In genomic region chr2:153080841-153081523, GRCm38 (mm10) we compare ENCODE assay signal across 10 mouse cellular contexts. TPM values are rescaled to one million over a fixed set of nuclear protein-coding genes. Genes with fewer than 3 reads are reported as not detected.
DNase-seq lines count a peak whose midpoint lies in the region; ATAC-seq and TF ChIP-seq lines count a peak whose summit lies in the region.
"Had no signal": no experiment of that assay in that cellular context is flagged by ENCODE, and none has a peak within 500 bp of the region (broad histone marks: within the 10 kb centered on the region; RNA-seq: fewer than 3 reads in every experiment).

No protein-coding gene starts in this region.

- H3K4me2 ChIP-seq in hindbrain, embryonic 14.5 days (replicated peaks): no peak overlapping the region
- no peak overlapping the region for H3K4me2 ChIP-seq in hindbrain, embryonic 12.5 days (replicated peaks)
- no peak overlapping the region for H3K4me2 ChIP-seq in heart, postnatal 0 days (ENCODE audit: low read depth, low read length)
- H3K4me2 ChIP-seq in midbrain, postnatal 0 days (ENCODE audit: low read depth, low read length, poor library complexity, severe bottlenecking): no peak overlapping the region
- H3K4me2 ChIP-seq: embryonic facial prominence, embryonic 13.5 days; neural tube, embryonic 12.5 days had no signal

- peak; percentile 91 for DNase-seq in hindbrain, embryonic 14.5 days (ENCODE audit: low spot score)
- peak; percentile 71 for DNase-seq in adrenal gland, adult 2 months
- peak; percentile 92 for DNase-seq in embryo, embryonic 10 days (ENCODE audit: low spot score)
- peak; percentile 80 for DNase-seq in heart, postnatal 0 days (ENCODE audit: low spot score)
- peak; percentile 61 to 68 for DNase-seq in layer of hippocampus, postnatal 36 days
- DNase-seq in midbrain, postnatal 0 days (ENCODE audit: low spot score): peak; percentile 91
- peak; percentile 74 to 89 for DNase-seq in spleen, postnatal 4 days (ENCODE audit: low spot score in 2 of 2)

- H3K27ac ChIP-seq in hindbrain, embryonic 14.5 days: no peak overlapping the region
- no peak overlapping the region for H3K27ac ChIP-seq in hindbrain, embryonic 12.5 days
- no peak overlapping the region for H3K27ac ChIP-seq in heart, postnatal 0 days (ENCODE audit: low read depth)
- no peak overlapping the region for H3K27ac ChIP-seq in midbrain, postnatal 0 days (ENCODE audit: low read depth, low read length)
- H3K27ac ChIP-seq: embryonic facial prominence, embryonic 13.5 days; neural tube, embryonic 12.5 days had no signal

- H3K36me3 ChIP-seq in hindbrain, embryonic 14.5 days (replicated peaks; ENCODE audit: control insufficient read depth, insufficient read depth): no peaks in the 10 kb centered on the region
- no peaks in the 10 kb centered on the region for H3K36me3 ChIP-seq in hindbrain, embryonic 12.5 days
- no peaks in the 10 kb centered on the region for H3K36me3 ChIP-seq in heart, postnatal 0 days (replicated peaks; ENCODE audit: control insufficient read depth, insufficient read depth, low read length)
- no peaks in the 10 kb centered on the region for H3K36me3 ChIP-seq in midbrain, postnatal 0 days (ENCODE audit: insufficient read depth, low read length)
- H3K36me3 ChIP-seq: embryonic facial prominence, embryonic 13.5 days; neural tube, embryonic 12.5 days had no signal

- H3K9me3 ChIP-seq in hindbrain, embryonic 14.5 days (ENCODE audit: control insufficient read depth, low read length): no peaks in the 10 kb centered on the region
- no peaks in the 10 kb centered on the region for H3K9me3 ChIP-seq in hindbrain, embryonic 12.5 days (replicated peaks)
- no peaks in the 10 kb centered on the region for H3K9me3 ChIP-seq in heart, postnatal 0 days (replicated peaks; ENCODE audit: control insufficient read depth, low read length)
- no peaks in the 10 kb centered on the region for H3K9me3 ChIP-seq in midbrain, postnatal 0 days (ENCODE audit: low read length)
- H3K9me3 ChIP-seq: embryonic facial prominence, embryonic 13.5 days; neural tube, embryonic 12.5 days had no signal

- TF ChIP-seq CTCF in heart, postnatal 0 days (IDR thresholded peaks at IDR 0.05; ENCODE audit: low read depth): peak; percentile 98
- TF ChIP-seq CTCF in midbrain, postnatal 0 days (IDR thresholded peaks at IDR 0.05): peak; percentile 95

- no peak overlapping the region for H3K4me3 ChIP-seq in hindbrain, embryonic 14.5 days (replicated peaks; ENCODE audit: low read length)
- H3K4me3 ChIP-seq in hindbrain, embryonic 12.5 days: no peak overlapping the region
- H3K4me3 ChIP-seq in heart, postnatal 0 days (ENCODE audit: low read depth, low read length): no peak overlapping the region
- no peak overlapping the region for H3K4me3 ChIP-seq in midbrain, postnatal 0 days (ENCODE audit: low read depth, low read length)
- H3K4me3 ChIP-seq: embryonic facial prominence, embryonic 13.5 days; neural tube, embryonic 12.5 days had no signal

- H3K4me1 ChIP-seq in hindbrain, embryonic 14.5 days (replicated peaks; ENCODE audit: control insufficient read depth, insufficient read depth, low read length): no peaks in the 10 kb centered on the region
- H3K4me1 ChIP-seq in hindbrain, embryonic 12.5 days: peaks cover 4% of the 10 kb centered on the region; the same call in 1 of the 2 replicates
- H3K4me1 ChIP-seq in heart, postnatal 0 days (ENCODE audit: control insufficient read depth, insufficient read depth): no peaks in the 10 kb centered on the region
- no peaks in the 10 kb centered on the region for H3K4me1 ChIP-seq in midbrain, postnatal 0 days (ENCODE audit: insufficient read depth, low read length)
- H3K4me1 ChIP-seq: embryonic facial prominence, embryonic 13.5 days; neural tube, embryonic 12.5 days had no signal

- H3K9ac ChIP-seq in hindbrain, embryonic 14.5 days: no peak overlapping the region
- H3K9ac ChIP-seq in hindbrain, embryonic 12.5 days: no peak overlapping the region
- H3K9ac ChIP-seq in heart, postnatal 0 days (replicated peaks; ENCODE audit: low read depth, low read length): no peak overlapping the region
- no peak overlapping the region for H3K9ac ChIP-seq in midbrain, postnatal 0 days (replicated peaks; ENCODE audit: low read length, poor library complexity, severe bottlenecking)
- H3K9ac ChIP-seq: embryonic facial prominence, embryonic 13.5 days; neural tube, embryonic 12.5 days had no signal

- no peak for ATAC-seq in hindbrain, embryonic 14.5 days (ENCODE audit: low FRiP score)
- ATAC-seq in hindbrain, embryonic 12.5 days (ENCODE audit: low FRiP score): no peak
- no peak for ATAC-seq in heart, postnatal 0 days (ENCODE audit: insufficient read depth, low read depth)
- ATAC-seq in midbrain, postnatal 0 days (ENCODE audit: low FRiP score): no peak

- H3K27me3 ChIP-seq in hindbrain, embryonic 14.5 days (ENCODE audit: control insufficient read depth, insufficient read depth, low read length): 0 out of 2 replicates have a peak, but pooled peaks cover 3% of the 10 kb centered on the region
- 0 out of 2 replicates have a peak, but pooled peaks cover 2% of the 10 kb centered on the region for H3K27me3 ChIP-seq in hindbrain, embryonic 12.5 days
- H3K27me3 ChIP-seq in heart, postnatal 0 days (ENCODE audit: control insufficient read depth, insufficient read depth, low read length): no peaks in the 10 kb centered on the region
- no peaks in the 10 kb centered on the region for H3K27me3 ChIP-seq in midbrain, postnatal 0 days (ENCODE audit: insufficient read depth, low read length)
- H3K27me3 ChIP-seq: neural tube, embryonic 12.5 days had no signal

- no peak for TF ChIP-seq EP300 in heart, postnatal 0 days (IDR thresholded peaks at IDR 0.05; ENCODE audit: low read depth)

- WGBS in hindbrain, embryonic 14.5 days: 35% methylated on average over 32 of the region's 32 CpGs
- WGBS in hindbrain, embryonic 12.5 days: 34% methylated on average over 32 of the region's 32 CpGs
- 34% methylated on average over 32 of the region's 32 CpGs for WGBS in heart, postnatal 0 days
- 40% methylated on average over 32 of the region's 32 CpGs for WGBS in midbrain, postnatal 0 days

RNA-seq across cellular contexts. Expression of gene Ccm2l, which starts 15.2 kb away (rescaled TPM):
- 1.7 and 2.4 TPM in 2 replicates for polyA plus RNA-seq in hindbrain, embryonic 14.5 days (2014; fragmentation: Nextera tagmentation; extraction: Ambion mirVana)
- polyA plus RNA-seq in hindbrain, embryonic 12.5 days (2016; fragmentation: Nextera tagmentation; extraction: Ambion mirVana): 2.8 and 3.3 TPM in 2 replicates
- total RNA-seq in adrenal gland, adult 2 months (2021): 10 to 100 TPM; 12.7 to 15.3 TPM
- 37.1 and 49.1 TPM in 2 replicates for polyA plus RNA-seq in adrenal gland, adult 2 months (2012; rRNA removed)
- 21.0 and 32.4 TPM in 2 replicates for total RNA-seq in heart, postnatal 0 days (2014; rRNA removed; ENCODE audit: low replicate concordance)
- 3.5 and 4.3 TPM in 2 replicates for polyA plus RNA-seq in heart, postnatal 0 days (2015; fragmentation: Nextera tagmentation; extraction: Ambion mirVana)
- 1 to 10 TPM; 3.9 to 5.2 TPM for total RNA-seq in layer of hippocampus, postnatal 36 days (2021)
- total RNA-seq in midbrain, postnatal 0 days (2014; rRNA removed): 4.5 and 7.0 TPM in 2 replicates
- 1.1 and 1.3 TPM in 2 replicates for polyA plus RNA-seq in midbrain, postnatal 0 days (2015; fragmentation: Nextera tagmentation; extraction: Ambion mirVana)

RNA-seq across cellular contexts. Expression of gene Hck, which starts 27.3 kb away (rescaled TPM):
- polyA plus RNA-seq in hindbrain, embryonic 14.5 days (2014; fragmentation: Nextera tagmentation; extraction: Ambion mirVana): 2.2 and 3.2 TPM in 2 replicates
- 2.9 and 3.5 TPM in 2 replicates for polyA plus RNA-seq in hindbrain, embryonic 12.5 days (2016; fragmentation: Nextera tagmentation; extraction: Ambion mirVana)
- total RNA-seq in adrenal gland, adult 2 months (2021): 1 to 10 TPM; 3.1 to 4.6 TPM
- polyA plus RNA-seq in adrenal gland, adult 2 months (2012; rRNA removed): 4.2 and 4.7 TPM in 2 replicates
- 3.8 and 6.4 TPM in 2 replicates for total RNA-seq in heart, postnatal 0 days (2014; rRNA removed; ENCODE audit: low replicate concordance)
- polyA plus RNA-seq in heart, postnatal 0 days (2015; fragmentation: Nextera tagmentation; extraction: Ambion mirVana): 1.5 and 1.7 TPM in 2 replicates
- 1 to 10 TPM; 1.6 to 2.2 TPM for total RNA-seq in layer of hippocampus, postnatal 36 days (2021)
- 11.7 and 13.7 TPM in 2 replicates for total RNA-seq in midbrain, postnatal 0 days (2014; rRNA removed)
- polyA plus RNA-seq in midbrain, postnatal 0 days (2015; fragmentation: Nextera tagmentation; extraction: Ambion mirVana): 8.7 and 9.6 TPM in 2 replicates

RNA-seq across cellular contexts. Expression of gene Xkr7, which starts 49.3 kb away (rescaled TPM):
- polyA plus RNA-seq in hindbrain, embryonic 14.5 days (2014; fragmentation: Nextera tagmentation; extraction: Ambion mirVana): 0.84 and 1.8 TPM in 2 replicates
- polyA plus RNA-seq in hindbrain, embryonic 12.5 days (2016; fragmentation: Nextera tagmentation; extraction: Ambion mirVana): 1.7 and 2.0 TPM in 2 replicates
- total RNA-seq in adrenal gland, adult 2 months (2021): 1 to 10 TPM in 1 of 2 experiments, under 1 TPM in 1; 0.49 to 1.0 TPM
- 1.0 and 1.6 TPM in 2 replicates for polyA plus RNA-seq in adrenal gland, adult 2 months (2012; rRNA removed)
- total RNA-seq in heart, postnatal 0 days (2014; rRNA removed; ENCODE audit: low replicate concordance): not detected in 2 replicates
- not detected in 2 replicates for polyA plus RNA-seq in heart, postnatal 0 days (2015; fragmentation: Nextera tagmentation; extraction: Ambion mirVana)
- 1 to 10 TPM; 1.8 to 1.9 TPM for total RNA-seq in layer of hippocampus, postnatal 36 days (2021)
- 34.0 and 35.5 TPM in 2 replicates for total RNA-seq in midbrain, postnatal 0 days (2014; rRNA removed)
- 1.1 and 1.4 TPM in 2 replicates for polyA plus RNA-seq in midbrain, postnatal 0 days (2015; fragmentation: Nextera tagmentation; extraction: Ambion mirVana)
- polyA plus RNA-seq: embryonic facial prominence, embryonic 13.5 days had no signal
